Mouse (Mus musculus) CH12.LX (cell line): ENCODE measurements around the gene Slc35f3. TPM values are rescaled to one million over a fixed set of nuclear protein-coding genes. Genes with fewer than 3 reads are reported as not detected.

ENCODE experiments used
- DNase-seq: peaks from one replicate; pipeline ENCODE4 v3.0.0-alpha.2; 2013; ENCODE audit errors: extremely low read depth
- H3K27ac ChIP-seq: 2 replicates; pipeline ENCODE4 v1.5.1; 2012; ENCODE audit warnings: low read depth, mild to moderate bottlenecking, control low read depth, moderate library complexity; ENCODE audit not compliant: insufficient read depth
- H3K27me3 ChIP-seq: replicated peaks from 2 replicates; pipeline ENCODE3; 2012; ENCODE audit warnings: inconsistent platforms
- H3K36me3 ChIP-seq, 2 experiments: replicated peaks in 1 of 2; 2 replicates each; pipeline versions ENCODE3 to v1.6.1; 2012; ENCODE audit warnings: inconsistent platforms in 1 of 2, low read length in 1 of 2, mild to moderate bottlenecking in 1 of 2, mixed read lengths in 1 of 2, moderate library complexity in 1 of 2; ENCODE audit not compliant: control insufficient read depth in 1 of 2, insufficient read depth in 1 of 2
- H3K4me1 ChIP-seq, 2 experiments: 2 replicates each; pipeline ENCODE4 v1.6.1; 2012; ENCODE audit warnings: inconsistent platforms in 1 of 2, moderate library complexity in 1 of 2; ENCODE audit not compliant: insufficient read depth in 2 of 2, control insufficient read depth in 1 of 2
- H3K4me2 ChIP-seq: 2 replicates; pipeline ENCODE4 v1.6.1; 2012; ENCODE audit warnings: low read depth, mild to moderate bottlenecking, control low read depth; ENCODE audit not compliant: poor library complexity, insufficient read depth, severe bottlenecking
- H3K4me3 ChIP-seq, 3 experiments: fragments of 150-350 bp in 1 of 3; sonication (generic) in 1 of 3; replicated peaks in 1 of 3; 2 replicates each; pipeline versions ENCODE3 to v1.5.1; 2011 to 2012; ENCODE audit warnings: low read depth in 2 of 3, low read length in 2 of 3, mild to moderate bottlenecking in 2 of 3, moderate library complexity in 2 of 3, control low read depth in 1 of 3, improper control_type of control experiment in 1 of 3, inconsistent platforms in 1 of 3, mixed read lengths in 1 of 3; ENCODE audit not compliant: poor library complexity in 1 of 3
- H3K79me2 ChIP-seq: replicated peaks from 2 replicates; pipeline ENCODE4 v1.6.1; 2012; ENCODE audit warnings: mild to moderate bottlenecking, moderate library complexity; ENCODE audit not compliant: control insufficient read depth, poor library complexity, insufficient read depth, severe bottlenecking; ENCODE audit errors: extremely low read depth
- H3K9ac ChIP-seq: 2 replicates; pipeline ENCODE4 v1.6.1; 2012; ENCODE audit warnings: low read depth, mild to moderate bottlenecking, control low read depth, moderate library complexity; ENCODE audit not compliant: insufficient read depth
- H3K9me3 ChIP-seq: replicated peaks from 2 replicates; pipeline ENCODE3; 2012; ENCODE audit warnings: low read length, inconsistent platforms, mixed read lengths
- BHLHE40 ChIP-seq: IDR thresholded peaks from 2 replicates; pipeline ENCODE4 v1.6.1; 2011; ENCODE audit warnings: mild to moderate bottlenecking, low read depth, low read length, improper control_type of control experiment
- CHD1 ChIP-seq: IDR thresholded peaks from 2 replicates; pipeline ENCODE4 v1.6.1; 2012; ENCODE audit warnings: low read depth, low read length, improper control_type of control experiment, inconsistent platforms
- CHD2 ChIP-seq: IDR thresholded peaks from 2 replicates; pipeline ENCODE4 v1.6.1; 2011; ENCODE audit warnings: low read length, improper control_type of control experiment
- CTCF ChIP-seq, 2 experiments: IDR thresholded peaks in 1 of 2; conservative IDR thresholded peaks in 1 of 2; 2 replicates each; pipeline ENCODE4 v1.5.1; 2011 to 2012; ENCODE audit warnings: low read depth in 2 of 2, low read length in 2 of 2, improper control_type of control experiment in 1 of 2, inconsistent platforms in 1 of 2, mild to moderate bottlenecking in 1 of 2, moderate library complexity in 1 of 2
- E2F4 ChIP-seq: IDR thresholded peaks from 2 replicates; pipeline ENCODE4 v1.6.1; 2011; ENCODE audit warnings: low read depth, low read length, improper control_type of control experiment; ENCODE audit not compliant: insufficient replicate concordance
- ELF1 ChIP-seq: IDR thresholded peaks from 2 replicates; pipeline ENCODE4 v1.6.1; 2014; ENCODE audit warnings: low read depth, mild to moderate bottlenecking, inconsistent platforms, low read length, improper control_type of control experiment
- HCFC1 ChIP-seq: IDR thresholded peaks from 2 replicates; pipeline ENCODE4 v1.6.1; 2012; ENCODE audit warnings: low read depth, mild to moderate bottlenecking, inconsistent platforms, low read length, improper control_type of control experiment
- IRF4 ChIP-seq: IDR thresholded peaks from 2 replicates; pipeline ENCODE4 v1.6.1; 2014; ENCODE audit warnings: low read depth, mild to moderate bottlenecking, inconsistent platforms, low read length, improper control_type of control experiment
- KAT2A ChIP-seq: IDR thresholded peaks from 2 replicates; pipeline ENCODE4 v1.6.1; 2012; ENCODE audit warnings: low read length, improper control_type of control experiment, inconsistent platforms; ENCODE audit not compliant: insufficient replicate concordance
- MAFK ChIP-seq: IDR thresholded peaks from 2 replicates; pipeline ENCODE4 v1.6.1; 2011; ENCODE audit warnings: low read length, improper control_type of control experiment; ENCODE audit not compliant: insufficient replicate concordance
- MAZ ChIP-seq: IDR thresholded peaks from 2 replicates; pipeline ENCODE4 v1.6.1; 2012; ENCODE audit warnings: low read depth, mild to moderate bottlenecking, inconsistent platforms, low read length, improper control_type of control experiment, moderate library complexity
- MEF2A ChIP-seq: IDR thresholded peaks from 2 replicates; pipeline ENCODE4 v1.6.1; 2014; ENCODE audit warnings: low read depth, mild to moderate bottlenecking, inconsistent platforms, low read length, improper control_type of control experiment, borderline replicate concordance
- MXI1 ChIP-seq: IDR thresholded peaks from 2 replicates; pipeline ENCODE4 v1.6.1; 2011; ENCODE audit warnings: mild to moderate bottlenecking, low read depth, low read length, improper control_type of control experiment
- NRF1 ChIP-seq: IDR thresholded peaks from 2 replicates; pipeline ENCODE4 v1.6.1; 2014; ENCODE audit warnings: low read depth, mild to moderate bottlenecking, inconsistent platforms, low read length, improper control_type of control experiment, moderate library complexity
- POLR2A ChIP-seq: IDR thresholded peaks from 2 replicates; pipeline ENCODE4 v1.6.1; 2011; ENCODE audit warnings: low read depth, mild to moderate bottlenecking, improper control_type of control experiment, low read length
- SMC3 ChIP-seq: IDR thresholded peaks from 2 replicates; pipeline ENCODE4 v1.6.1; 2011; ENCODE audit warnings: low read depth, low read length, improper control_type of control experiment
- TCF12 ChIP-seq: IDR thresholded peaks from 2 replicates; pipeline ENCODE4 v1.6.1; 2014; ENCODE audit warnings: low read depth, mild to moderate bottlenecking, inconsistent platforms, low read length, improper control_type of control experiment
- USF2 ChIP-seq: conservative IDR thresholded peaks from 2 replicates; pipeline ENCODE4 v1.6.1; 2011; ENCODE audit warnings: low read depth, low read length, improper control_type of control experiment
- ZKSCAN1 ChIP-seq: IDR thresholded peaks from 2 replicates; pipeline ENCODE4 v1.6.1; 2012; ENCODE audit warnings: low read depth, inconsistent platforms, low read length, improper control_type of control experiment, borderline replicate concordance
- ZMIZ1 ChIP-seq: IDR thresholded peaks from 2 replicates; pipeline ENCODE4 v1.6.1; 2012; ENCODE audit warnings: low read depth, mild to moderate bottlenecking, inconsistent platforms, low read length, improper control_type of control experiment
- dilution Hi-C: fragments of 300-500 bp; cut with MboI; formaldehyde crosslinking; loops from 2 replicates; pipeline ENCODE4 v1.14.3; 2020; ENCODE audit warnings: low sequenced_read_pairs; ENCODE audit not compliant: extremely low pct_unique_long_range_greater_than_20kb, extremely low pct_ligation_motif_present
- in situ Hi-C: fragments of 300-500 bp; cut with MboI; formaldehyde crosslinking; loops from 3 replicates; pipeline ENCODE4 v1.14.3; 2019; ENCODE audit warnings: low sequenced_read_pairs, low pct_ligation_motif_present, low pct_unique_long_range_greater_than_20kb, mixed read lengths
- polyA plus RNA-seq: library from polyadenylated mRNA; unstranded; fragments of >175 nt; gene quantifications from 2 replicates; pipeline ENCODE4 v1.2.1, GENCODE M21; 2012; ENCODE audit warnings: low read depth; ENCODE audit not compliant: insufficient read length
- total RNA-seq, 2 experiments: library from RNA; depleted of rRNA; stranded (reverse); fragments of 300-350 nt in 1 of 2; fragments of >200 nt in 1 of 2; gene quantifications; 2 replicates each; pipeline ENCODE4 v1.2.3; 2012 to 2014

Gene Slc35f3
- total and polyA plus RNA-seq, 3 experiments, result 0.20 TPM; not detected in 2

DNA sequence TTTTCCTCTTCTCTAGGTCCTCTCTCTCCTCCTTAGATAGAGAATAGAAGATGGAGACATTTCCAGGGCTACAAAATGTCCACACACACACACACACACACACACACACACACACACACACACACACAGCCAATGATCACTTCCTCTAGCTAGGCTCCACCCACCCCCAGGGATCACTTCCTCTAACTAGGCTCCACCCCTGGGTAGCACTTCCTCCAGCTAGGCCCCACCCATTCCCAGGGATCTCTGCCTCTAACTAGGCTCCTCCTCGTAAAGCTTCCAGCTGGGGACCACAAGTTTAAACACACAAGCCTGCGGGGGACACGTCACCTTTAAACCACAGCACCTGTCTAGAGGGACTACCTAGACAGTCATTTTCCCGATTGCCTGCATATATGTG, 89.2 kb downstream of the Slc35f3 start:
- Histone ChIP-seq H3K36me3 (no peaks in the 10 kb centered on the region), H3K9me3 (peaks cover 6% of the 10 kb centered on the region)
- TF ChIP-seq ELF1 (peak; percentile 49), IRF4 (peak; percentile 23; the same call in 1 of the 2 replicates), HCFC1 (peak; percentile 59), MXI1 (no peak)
- TF ChIP-seq, all 38 proteins: peak for 3
- no peak overlapping the region for H3K27ac ChIP-seq
- no peaks in the 10 kb centered on the region for H3K79me2 ChIP-seq
- in situ Hi-C loops, result loop anchor here (25.0 kb wide), 2 partner anchors 125 to 425 kb away; no protein-coding TSS in a partner anchor
- dilution Hi-C loops, result no loop called here
- DNase-seq, result peak; percentile 84
- H3K27me3 ChIP-seq, result peaks cover 44% of the 10 kb centered on the region
- peak overlapping the region in 1 of 3 experiments; percentile 2 for H3K4me3 ChIP-seq
- H3K4me1 ChIP-seq, result no peaks in the 10 kb centered on the region
- H3K9ac ChIP-seq, result no peak overlapping the region
- no peak overlapping the region for H3K4me2 ChIP-seq

- no peak overlapping the region for H3K4me2 ChIP-seq
- DNase-seq, result no peak
- dilution Hi-C loops (no loop called here), in situ Hi-C loops (loop anchor here (25.0 kb wide), 2 partner anchors 129 to 429 kb away; no protein-coding TSS in a partner anchor)
- H3K4me3 ChIP-seq, result no peak overlapping the region
- peaks cover 36% of the 10 kb centered on the region for H3K27me3 ChIP-seq
- H3K27ac ChIP-seq, result no peak overlapping the region
- H3K79me2 ChIP-seq, result no peaks in the 10 kb centered on the region
- H3K36me3 ChIP-seq, result no peaks in the 10 kb centered on the region
- peaks cover 0 to 4% of the 10 kb centered on the region in 2 experiments; a peak in 2 of 4 replicates for H3K4me1 ChIP-seq
- TF ChIP-seq ZKSCAN1 (no peak), ELF1 (no peak), NRF1 (no peak), USF2 (no peak), POLR2A (no peak), CTCF (conservative IDR thresholded peaks at IDR 0.05 in 1 of 2, IDR thresholded peaks at IDR 0.05 in 1 of 2; ENCODE audit: low read depth in 2 of 2, low read length in 2 of 2) (no peak), TCF12 (no peak), MAFK (no peak), E2F4 (no peak), CHD1 (no peak), HCFC1 (no peak), MXI1 (no peak), ZMIZ1 (no peak), KAT2A (no peak), MAZ (no peak), MEF2A (no peak), CHD2 (no peak), SMC3 (no peak), BHLHE40 (no peak), IRF4 (no peak)
- TF ChIP-seq, all 38 proteins: peak for 0
- Histone ChIP-seq H3K9ac (no peak overlapping the region), H3K9me3 (peaks cover 6% of the 10 kb centered on the region)
Measured at GRCm38 (mm10) chr8:126391541-126391940, 93.2 kb downstream of the Slc35f3 start.
